Mouse (Mus musculus) embryo, embryonic 9.5 days (tissue): Measurements from ENCODE around the gene Gm8890.
"Not testable (repeated sequence)": the region's sequence is repeated elsewhere in the genome, so short reads cannot be mapped to it uniquely, and the experiment has no call there.

Source experiments
- DNase-seq: peaks from one replicate; pipeline ENCODE4 v3.0.0-alpha.2; 2017; ENCODE audit errors: extremely low spot score

Gene Gm8890

DNA sequence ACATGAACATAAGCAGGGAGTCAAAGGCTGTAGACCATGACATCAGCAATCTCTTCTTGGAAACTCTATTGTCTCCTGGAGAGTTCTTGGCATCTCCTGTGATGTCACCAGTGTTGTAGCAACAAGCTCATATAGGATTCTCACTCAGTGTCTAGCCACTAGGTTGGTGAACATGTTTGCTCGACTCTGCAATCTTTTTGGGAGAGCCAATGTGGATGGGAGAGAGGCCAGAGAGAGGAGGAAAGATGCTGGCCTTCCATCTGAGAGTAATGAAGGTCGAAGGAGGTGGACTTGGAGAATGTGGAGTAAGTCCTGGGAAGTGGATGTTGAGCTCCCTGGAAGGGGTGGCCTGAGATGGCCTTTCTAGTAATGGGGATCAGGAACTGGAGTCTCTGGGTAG lies at the start of gene Gm8890:
TSS of gene Gm8890 (plus strand) at position 301 of the 400 bp plus-strand sequence.
- DNase-seq: not testable (repeated sequence)

DNA sequence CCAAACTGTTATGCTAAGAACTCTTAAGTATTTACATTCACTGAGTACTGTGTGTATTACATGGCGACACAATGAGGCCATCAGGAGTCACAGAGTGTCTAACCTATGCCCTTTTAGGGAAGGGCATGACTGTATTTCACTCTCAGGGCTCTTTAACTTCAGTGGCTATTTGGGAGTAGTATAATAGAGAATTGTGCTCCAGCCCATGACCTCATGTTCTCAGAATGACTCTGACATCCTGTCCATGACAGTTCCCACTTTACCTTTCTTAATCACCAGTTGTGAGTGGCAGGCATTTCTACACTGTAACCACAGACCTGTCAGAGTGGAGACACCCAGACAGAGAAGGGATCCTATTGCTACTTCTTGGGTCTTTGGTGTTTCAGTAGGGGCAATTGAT lies 388 bp downstream of the Gm8890 start:
- DNase-seq: not testable (repeated sequence)
